Mouse (Mus musculus) ovary, adult 2 months (tissue): ENCODE data around the gene Inka2. TPM values are rescaled to one million over a fixed set of nuclear protein-coding genes. Genes with fewer than 3 reads are reported as not detected.

ENCODE experiments used
- polyA plus RNA-seq: library from polyadenylated mRNA; depleted of rRNA; stranded (reverse); fragments of >200 nt; gene quantifications from 2 replicates; pipeline ENCODE4 v1.2.3, GENCODE M21; 2012; rRNA removed

Inka2 gene
- 3.0 and 3.8 TPM in 2 replicates for polyA plus RNA-seq

DNA sequence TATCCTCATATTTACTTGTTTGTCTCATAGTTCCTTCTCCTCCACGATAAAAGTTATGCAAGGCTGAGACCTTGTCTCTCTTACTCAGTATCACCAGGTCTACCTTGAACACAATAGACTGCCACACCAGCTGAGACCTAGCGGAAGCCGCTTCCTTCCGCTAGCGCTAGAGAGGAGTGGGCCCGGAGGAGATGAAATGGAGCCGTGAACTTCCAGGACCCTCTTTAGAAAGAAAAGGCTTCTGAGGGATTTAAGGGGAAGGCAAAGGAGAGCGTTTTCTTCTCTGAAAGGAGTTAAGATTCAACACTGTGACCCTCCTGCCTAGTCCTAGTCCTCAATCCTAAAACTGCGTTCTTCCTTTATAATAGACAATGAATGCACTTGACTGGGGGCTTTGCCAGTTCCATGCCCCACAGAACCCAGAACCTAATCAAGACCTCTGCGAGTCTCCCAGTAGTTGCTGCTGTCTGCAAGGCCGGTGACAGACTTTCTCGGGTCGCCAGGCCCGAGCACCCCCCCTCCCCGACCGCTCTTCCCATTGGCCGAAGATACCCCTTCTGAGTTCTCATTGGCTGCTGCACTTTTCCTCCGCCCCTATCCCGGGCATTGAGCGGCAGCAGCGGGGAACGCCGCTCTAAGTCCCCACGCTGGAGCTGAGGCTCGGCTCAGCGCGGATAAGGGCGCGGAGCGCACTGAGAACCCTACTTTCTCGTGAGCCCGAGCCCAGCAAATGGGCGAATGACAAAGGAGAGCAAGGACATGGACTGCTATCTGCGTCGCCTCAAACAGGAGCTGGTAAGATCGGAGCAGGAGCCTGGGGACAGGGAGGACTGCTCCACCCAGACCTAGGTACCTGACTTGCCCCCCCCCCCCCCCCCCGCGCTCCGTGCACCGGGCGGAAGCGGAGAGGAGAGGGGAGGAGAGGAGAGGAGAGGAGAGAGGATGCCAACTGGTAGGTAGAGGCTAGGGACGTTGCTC lies at the start of gene Inka2:
TSS of gene Inka2 (plus strand) at position 569 of the 978 bp plus-strand sequence.

DNA sequence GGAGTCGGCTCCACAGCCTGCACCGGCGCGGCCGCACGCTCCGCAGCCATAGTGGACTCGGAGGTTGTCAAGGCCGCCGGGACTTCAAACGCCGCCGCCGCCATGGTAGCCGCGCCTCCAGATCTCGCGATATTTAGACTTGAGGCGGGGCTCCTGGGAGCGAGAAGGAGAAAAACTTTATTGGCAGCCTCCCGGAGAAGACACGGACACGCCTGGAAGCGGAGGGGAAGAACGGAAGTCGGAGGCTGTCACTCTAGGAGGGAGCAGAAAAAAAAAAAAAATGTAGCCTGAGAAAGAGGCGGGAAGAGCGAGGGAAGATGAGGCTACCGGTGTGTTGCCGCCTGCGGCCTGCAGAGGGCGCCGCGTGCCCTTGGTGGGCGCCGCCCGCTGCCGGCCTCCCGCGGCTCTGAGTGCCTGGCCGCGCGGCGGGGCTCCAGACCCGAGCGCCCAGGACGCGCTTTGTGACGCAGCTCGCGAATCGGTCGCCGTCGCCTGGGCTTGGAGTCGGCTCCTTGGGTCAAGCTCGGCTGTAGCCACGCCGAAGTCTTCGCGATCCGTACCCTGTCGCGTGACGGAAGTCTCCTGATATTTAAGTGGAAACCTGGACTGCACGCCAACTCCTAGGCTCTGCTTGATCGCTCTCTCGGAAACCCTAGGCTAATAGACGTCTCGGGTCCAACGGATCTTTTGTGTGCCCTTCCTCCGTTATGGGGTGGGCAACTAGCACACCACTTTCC lies 16.9 kb upstream of the Inka2 start, which contains the start of gene Ddx20:
TSS of gene Ddx20 (minus strand) at position 251 of the 737 bp plus-strand sequence.

Other genes starting within 250 kb of the Inka2 start
- gene Ddx20, start 17.0 kb upstream of the Inka2 start, polyA plus RNA-seq, result 53.1 and 78.9 TPM in 2 replicates
- gene Rap1a, start 96.7 kb downstream of the Inka2 start, polyA plus RNA-seq, result 1.6 and 2.6 TPM in 2 replicates
- 0.22 and 0.83 TPM in 2 replicates for gene Adora3, start 166.3 kb downstream of the Inka2 start, polyA plus RNA-seq
- gene Tmigd3, start 166.3 kb downstream of the Inka2 start, polyA plus RNA-seq, result 0.31 TPM in 1 of 2 replicates, not detected in the other
- gene I830077J02Rik, start 228.1 kb downstream of the Inka2 start, polyA plus RNA-seq, result 0.54 and 0.71 TPM in 2 replicates